Mouse (Mus musculus) NIH3T3 (cell line): ENCODE measurements at regions not wholly inside any gene's neighbourhood (a gene's known extent, or its start where the extent isn't known, plus 50 kb on each side); places are given as distances from the start of the nearest gene placed in this dataset.
A peak's percentile ranks its signal among the peaks of the same experiment; 100 is the strongest.

ENCODE experiments used
- DNase-seq: peaks from one replicate; pipeline ENCODE4 v3.0.0-alpha.2; 2012; ENCODE audit warnings: low read depth

DNA sequence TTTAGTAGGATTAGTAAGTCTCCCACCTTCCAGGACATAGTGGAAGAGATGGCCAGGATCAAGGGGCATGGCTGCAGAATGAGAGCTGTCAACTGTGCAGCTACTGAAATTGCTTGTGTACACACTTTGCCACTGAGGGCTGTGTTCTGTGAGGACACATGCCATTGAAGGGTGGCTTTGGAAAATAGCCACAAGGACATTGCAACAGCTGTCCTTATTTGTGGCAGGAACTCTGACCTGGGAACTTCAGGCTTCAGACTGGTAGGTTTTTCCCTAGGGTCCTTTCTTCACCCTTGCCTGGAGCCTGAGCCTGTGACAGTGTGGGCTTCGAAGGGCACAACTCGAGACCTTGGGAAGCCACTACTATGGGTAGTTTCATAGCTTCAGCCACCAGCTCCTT lies 64.2 kb upstream of the Ywhaq start:
- no peak for DNase-seq

DNA sequence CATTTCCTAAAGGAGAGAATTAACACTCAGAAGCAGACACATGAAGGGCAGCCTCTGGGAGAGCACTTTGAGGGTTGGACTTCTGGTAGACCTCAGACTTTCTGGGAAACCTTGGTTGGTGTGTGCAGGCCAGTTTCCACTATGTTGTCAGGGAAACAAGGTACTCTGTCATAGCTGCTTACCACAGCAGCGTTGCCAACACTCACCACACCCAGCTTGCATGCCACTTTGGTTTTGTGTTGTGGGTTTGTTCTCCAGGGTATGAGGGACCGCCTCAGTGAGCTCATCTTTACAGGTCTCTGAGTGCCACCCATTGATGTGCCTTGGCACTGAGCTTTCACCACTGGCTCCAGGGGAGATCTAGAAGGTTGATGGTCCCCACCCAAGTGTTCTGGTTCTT lies 62.8 kb upstream of the Ywhaq start:
- DNase-seq: no peak

DNA sequence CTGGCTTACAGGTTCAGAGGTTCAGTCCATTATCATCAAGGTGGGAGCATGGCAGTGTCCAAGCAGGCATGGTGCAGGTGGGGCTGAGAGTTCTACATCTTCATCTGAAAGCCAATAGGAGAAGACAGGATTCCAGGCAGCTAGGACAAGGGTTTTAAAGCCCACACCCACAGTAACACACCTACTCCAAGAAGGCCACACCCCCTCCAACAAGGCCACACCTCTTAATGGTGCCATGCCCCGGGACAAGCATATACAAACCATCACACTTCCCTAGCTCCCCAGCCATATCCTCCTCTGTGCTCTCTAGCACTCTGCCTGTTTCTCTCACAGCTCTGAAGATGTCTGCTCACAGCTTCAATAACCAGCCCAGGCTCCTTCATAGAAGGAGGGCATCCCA lies 61.8 kb upstream of the Ywhaq start:
- DNase-seq: no peak

DNA sequence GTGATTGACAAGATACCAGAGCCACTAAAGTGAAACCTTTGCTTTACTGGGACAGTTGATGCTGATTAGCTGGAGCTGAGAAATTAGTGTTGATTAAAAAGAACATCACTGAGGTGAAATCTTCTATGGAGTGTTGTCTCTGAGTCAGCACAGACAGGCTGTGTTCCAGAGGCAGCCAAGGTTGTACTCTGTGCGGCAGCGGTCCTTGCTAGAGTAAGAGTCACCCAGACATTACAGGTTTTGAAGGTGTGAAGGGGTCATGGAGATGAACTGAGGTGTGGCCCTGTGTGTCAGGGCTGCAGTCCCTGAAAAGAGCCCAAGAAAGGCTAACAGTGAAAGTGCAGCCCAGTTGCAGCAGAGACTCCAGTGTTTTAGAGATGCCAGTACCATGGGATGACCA lies 59.1 kb upstream of the Ywhaq start:
- DNase-seq: no peak

DNA sequence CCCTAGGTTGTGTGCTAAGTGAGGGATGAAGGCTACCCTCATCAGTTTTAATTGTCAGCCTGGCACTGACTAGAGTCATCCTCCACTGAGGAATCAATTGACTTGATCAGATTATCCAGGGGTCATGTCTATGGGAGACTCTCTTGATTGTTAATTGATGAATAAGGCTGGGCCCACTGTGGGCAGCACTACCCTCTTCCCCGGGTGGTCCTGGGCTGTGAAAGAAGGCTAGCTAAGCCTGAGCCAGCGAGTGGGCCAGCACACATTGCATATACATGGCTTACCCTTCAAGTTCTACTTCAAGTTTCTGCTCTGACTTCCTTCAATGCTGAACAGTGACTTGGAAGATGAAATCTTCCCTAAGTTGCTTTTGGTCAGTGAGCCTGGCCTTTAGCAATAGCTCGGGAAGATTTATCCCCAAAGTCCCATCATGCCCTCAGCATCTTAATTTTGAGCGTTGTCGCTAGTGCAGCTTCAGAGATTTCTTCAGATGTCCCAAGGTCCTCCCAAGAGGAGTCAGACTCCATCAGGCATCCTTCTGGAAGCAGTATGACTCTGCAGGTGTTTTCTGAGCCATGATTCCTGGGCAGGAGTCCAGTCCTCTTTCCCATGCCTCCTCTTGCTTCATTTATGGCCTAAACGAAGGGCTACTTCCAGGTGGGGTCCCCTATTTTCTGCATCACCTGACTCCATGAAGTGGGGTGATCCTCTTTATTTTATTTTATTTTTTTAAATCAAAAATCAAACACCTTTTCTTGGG lies 55.7 kb upstream of the Ywhaq start:
- no peak for DNase-seq

DNA sequence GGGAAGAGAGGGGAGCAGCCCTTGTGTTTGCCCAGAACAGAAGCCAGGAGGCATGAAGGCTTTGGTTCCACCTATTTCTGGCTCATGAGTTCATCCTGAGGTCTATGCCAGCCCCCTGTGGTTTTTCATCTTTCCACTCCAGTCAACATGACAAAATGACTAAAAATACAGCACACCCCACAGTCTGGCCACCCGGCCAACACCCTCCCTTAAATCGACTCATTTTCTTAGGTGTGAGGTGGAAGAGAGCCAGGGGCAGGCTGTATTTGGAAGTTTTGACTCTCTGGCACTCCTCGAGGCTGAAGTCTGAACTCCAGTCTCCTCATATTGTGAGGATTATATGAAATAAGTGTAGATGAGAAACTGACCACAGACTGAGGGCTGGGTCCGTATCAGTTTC lies 55.0 kb upstream of the Ywhaq start:
- peak; percentile 84 for DNase-seq

DNA sequence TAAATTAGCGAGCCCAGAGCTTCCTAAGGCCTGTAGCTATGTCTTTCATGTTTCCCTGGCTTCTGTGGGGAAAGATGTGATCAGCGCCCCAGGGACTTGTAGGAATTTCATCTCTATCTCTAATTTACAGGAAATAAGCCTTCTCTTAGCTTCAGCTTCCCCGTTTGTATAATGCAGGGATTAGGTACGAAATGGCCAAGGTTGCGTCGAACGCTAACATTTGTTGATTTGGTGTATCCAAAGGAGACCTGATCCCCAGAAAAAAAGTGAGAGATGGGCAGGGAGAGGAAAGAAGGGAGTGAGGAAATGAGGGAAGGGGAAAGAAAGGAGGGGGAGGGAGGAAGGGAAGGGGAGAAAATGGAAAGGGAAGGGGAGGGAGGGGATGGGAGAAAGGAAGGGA lies 54.5 kb upstream of the Ywhaq start:
- DNase-seq: no peak

DNA sequence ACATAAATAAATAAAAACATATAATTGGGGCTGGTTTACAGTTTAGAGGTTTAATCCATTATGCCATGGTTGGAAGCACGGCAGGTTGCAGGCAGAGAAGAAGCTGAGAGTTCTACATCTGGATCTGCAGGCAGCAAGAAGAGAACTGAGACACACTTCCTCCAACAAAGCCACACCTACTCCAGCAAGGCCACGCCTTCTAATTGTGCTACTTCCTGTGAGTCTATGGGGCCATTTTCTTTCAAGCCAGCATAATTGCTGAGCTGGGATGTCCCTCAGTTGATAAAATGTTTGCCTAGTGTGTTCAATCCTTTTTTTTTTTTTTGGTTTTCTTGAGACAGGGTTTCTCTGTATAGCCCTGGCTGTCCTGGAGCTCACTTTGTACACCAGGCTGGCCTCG lies 52.8 kb upstream of the Ywhaq start:
- no peak for DNase-seq
